Mouse (Mus musculus): ENCODE measurements around the gene Prx. TPM values are rescaled to one million over a fixed set of nuclear protein-coding genes. Genes with fewer than 3 reads are reported as not detected.

The Prx gene
- polyA plus RNA-seq, 1 experiment from 2014 or later = 2.0 TPM

DNA sequence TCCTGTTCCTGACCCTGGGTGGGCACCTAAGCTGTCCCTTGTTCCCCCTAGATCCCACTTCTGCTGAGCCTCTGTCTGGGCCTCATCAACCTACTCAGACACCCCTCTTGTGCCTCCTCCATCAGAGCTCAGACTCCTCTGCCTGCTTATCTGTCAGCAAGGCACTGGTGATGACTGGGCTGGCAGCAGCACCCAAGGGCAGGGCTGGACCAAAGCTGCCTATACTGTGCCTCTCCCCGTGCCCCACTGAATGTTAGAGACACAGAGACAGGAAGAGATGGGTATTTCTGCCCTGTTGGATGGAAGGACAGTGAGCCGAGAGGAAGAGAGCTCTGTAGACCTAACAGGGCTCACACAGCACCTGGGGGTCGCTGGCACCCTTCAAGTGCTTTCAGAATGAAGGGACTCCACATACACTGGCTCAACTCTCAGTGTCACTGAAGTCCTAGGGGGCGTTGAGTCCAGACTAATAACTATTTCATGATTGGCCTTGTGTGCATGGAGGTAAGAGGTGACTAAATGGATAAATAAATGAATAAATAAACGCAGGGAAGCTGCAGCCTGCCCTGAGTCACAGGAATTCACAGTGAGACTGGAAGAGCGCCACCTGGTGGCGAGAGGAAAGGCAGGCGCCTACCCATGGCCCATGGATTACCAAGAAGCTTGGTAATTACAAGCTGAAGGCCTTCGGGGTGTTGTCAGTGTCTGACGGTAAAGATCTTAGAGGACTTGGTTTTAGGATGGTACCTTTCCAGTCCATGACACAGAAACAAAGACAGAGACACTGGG is 27.1 kb downstream of the Prx start:
- Histone ChIP-seq H3K4me3 (no peak overlapping the region), H3K27me3 (replicated peaks) (no peaks in the 10 kb centered on the region), H3K9me3 (no peaks in the 10 kb centered on the region), H3K9ac (peak overlapping the region; percentile 4; the same call in 1 of the 2 replicates), H3K4me1 (peaks cover 10% of the 10 kb centered on the region), H3K27ac (replicated peaks) (0 out of 2 replicates have a peak overlapping the region, but pooled peaks have one; percentile 4), H3K4me2 (peak overlapping the region; percentile 28; the same call in 1 of the 2 replicates), H3K36me3 (peaks cover 25% of the 10 kb centered on the region)
- no peak; the same call in 1 of the 2 replicates for ATAC-seq (ENCODE audit: extremely low read depth, insufficient number of reproducible peaks, low FRiP score, low TSS enrichment)
- 20% methylated on average over 10 of the region's 10 CpGs for WGBS

DNA sequence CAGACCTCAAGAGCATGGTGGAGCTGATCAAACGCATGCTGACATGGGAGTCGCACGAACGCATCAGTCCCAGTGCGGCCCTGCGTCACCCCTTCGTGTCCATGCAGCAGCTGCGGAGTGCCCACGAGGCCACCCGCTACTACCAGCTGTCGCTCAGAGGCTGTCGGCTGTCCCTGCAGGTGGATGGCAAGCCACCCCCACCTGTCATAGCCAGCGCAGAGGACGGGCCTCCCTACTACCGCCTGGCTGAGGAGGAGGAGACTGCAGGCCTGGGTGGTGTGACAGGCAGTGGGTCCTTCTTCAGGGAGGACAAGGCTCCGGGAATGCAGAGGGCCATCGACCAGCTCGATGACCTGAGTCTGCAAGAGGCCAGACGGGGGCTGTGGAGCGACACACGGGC is 29.9 kb downstream of the Prx start:
- no peaks in the 10 kb centered on the region for H3K27me3 ChIP-seq (replicated peaks)
- H3K4me2 ChIP-seq = no peak overlapping the region
- no peak for ATAC-seq (ENCODE audit: extremely low read depth, insufficient number of reproducible peaks, low FRiP score, low TSS enrichment)
- no peaks in the 10 kb centered on the region for H3K9me3 ChIP-seq
- H3K27ac ChIP-seq (replicated peaks) = no peak overlapping the region
- no peak overlapping the region for H3K4me3 ChIP-seq
- peaks cover 10% of the 10 kb centered on the region for H3K4me1 ChIP-seq
- peaks cover 49% of the 10 kb centered on the region for H3K36me3 ChIP-seq
- WGBS = 71% methylated on average over 21 of the region's 21 CpGs
- 0 out of 2 replicates have a peak overlapping the region, but pooled peaks have one; percentile 28 for H3K9ac ChIP-seq

DNA sequence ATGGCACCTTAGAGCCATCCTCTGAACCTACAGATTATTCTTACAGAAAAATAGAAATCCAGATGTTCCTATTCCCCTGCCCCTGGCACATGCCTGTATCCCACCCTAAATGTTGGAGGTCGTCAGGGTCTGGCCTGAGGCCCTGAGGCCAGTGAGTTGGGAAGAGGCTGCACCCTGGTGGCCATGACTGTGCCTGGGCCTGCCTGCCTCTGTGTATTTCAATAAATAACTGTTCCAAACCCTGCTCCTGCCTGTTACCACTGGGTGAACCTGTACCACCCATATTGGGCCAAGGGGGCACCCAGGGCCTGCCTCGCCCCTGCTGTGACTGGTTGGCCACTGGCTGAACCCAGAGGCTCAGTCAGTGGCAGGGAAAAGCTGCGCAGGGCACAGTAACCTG is 31.8 kb downstream of the Prx start:
- Histone ChIP-seq H3K4me3 (no peak overlapping the region), H3K36me3 (peaks cover 67% of the 10 kb centered on the region), H3K27ac (replicated peaks) (no peak overlapping the region), H3K9me3 (no peaks in the 10 kb centered on the region), H3K4me2 (no peak overlapping the region), H3K4me1 (peaks cover 9% of the 10 kb centered on the region), H3K27me3 (replicated peaks) (no peaks in the 10 kb centered on the region), H3K9ac (no peak overlapping the region)
- no peak for ATAC-seq (ENCODE audit: extremely low read depth, insufficient number of reproducible peaks, low FRiP score, low TSS enrichment)
- WGBS = 76% methylated on average over 3 of the region's 3 CpGs

DNA sequence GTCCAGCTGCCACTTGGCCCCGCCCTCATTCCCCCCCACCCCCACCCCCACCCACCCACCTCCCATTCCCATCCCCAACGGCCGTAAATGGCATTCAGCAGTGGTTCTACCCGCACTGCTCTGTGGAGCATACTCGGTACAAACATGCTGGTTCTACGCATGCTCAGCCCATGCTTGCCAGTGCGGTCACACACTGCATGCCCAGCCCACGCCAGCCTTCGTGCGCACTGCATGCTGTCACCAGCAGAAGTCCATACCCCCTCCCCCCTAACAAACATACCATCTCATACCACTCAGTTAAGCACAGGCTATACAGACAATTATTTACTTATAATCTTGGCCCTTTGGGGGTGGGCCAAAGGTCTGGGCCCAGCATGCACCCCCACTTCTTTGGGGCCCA is 32.6 kb downstream of the Prx start:
- H3K9me3 ChIP-seq = no peaks in the 10 kb centered on the region
- no peak overlapping the region for H3K4me3 ChIP-seq
- no peak overlapping the region for H3K27ac ChIP-seq (replicated peaks)
- 84% methylated on average over 10 of the region's 10 CpGs for WGBS
- no peak overlapping the region for H3K4me2 ChIP-seq
- H3K9ac ChIP-seq = no peak overlapping the region
- ATAC-seq (ENCODE audit: extremely low read depth, insufficient number of reproducible peaks, low FRiP score, low TSS enrichment) = no peak
- peaks cover 74% of the 10 kb centered on the region for H3K36me3 ChIP-seq
- H3K27me3 ChIP-seq (replicated peaks) = no peaks in the 10 kb centered on the region
- H3K4me1 ChIP-seq = peaks cover 5% of the 10 kb centered on the region; the same call in 1 of the 2 replicates

DNA sequence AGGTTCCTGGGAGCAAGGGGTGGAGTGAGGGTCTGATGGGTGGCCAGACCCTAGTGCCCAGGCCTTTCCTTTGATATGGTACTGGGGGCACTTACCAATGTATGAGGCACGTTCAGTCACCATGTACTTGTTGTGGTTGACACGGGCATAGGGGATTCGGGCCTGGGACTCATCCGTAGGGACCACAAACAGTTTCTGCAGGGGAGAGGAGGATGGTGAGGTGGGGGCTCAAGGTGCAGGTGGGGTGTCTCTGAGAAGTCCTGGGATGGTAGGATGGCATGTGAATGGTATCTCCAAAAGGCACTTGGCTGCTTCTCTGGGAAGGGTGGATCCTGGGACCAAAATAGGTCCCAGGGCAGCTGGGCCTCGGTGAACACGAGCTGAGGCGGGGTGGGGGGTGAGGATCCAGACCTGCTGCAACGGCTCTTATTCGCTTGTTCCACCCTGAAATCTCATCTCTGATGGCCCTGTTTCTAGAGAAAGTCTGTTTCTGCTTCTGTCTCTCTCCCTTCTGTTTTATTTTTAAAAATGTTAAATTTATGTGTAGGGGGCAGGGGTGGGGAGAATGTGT is 33.4 kb downstream of the Prx start:
- 76% methylated on average over 9 of the region's 9 CpGs for WGBS
- Histone ChIP-seq H3K36me3 (peaks cover 83% of the 10 kb centered on the region), H3K4me1 (peaks cover 5% of the 10 kb centered on the region; the same call in 1 of the 2 replicates), H3K9me3 (no peaks in the 10 kb centered on the region), H3K27me3 (replicated peaks) (no peaks in the 10 kb centered on the region), H3K4me3 (no peak overlapping the region), H3K4me2 (no peak overlapping the region), H3K9ac (no peak overlapping the region), H3K27ac (replicated peaks) (no peak overlapping the region)
- ATAC-seq (ENCODE audit: extremely low read depth, insufficient number of reproducible peaks, low FRiP score, low TSS enrichment) = no peak

DNA sequence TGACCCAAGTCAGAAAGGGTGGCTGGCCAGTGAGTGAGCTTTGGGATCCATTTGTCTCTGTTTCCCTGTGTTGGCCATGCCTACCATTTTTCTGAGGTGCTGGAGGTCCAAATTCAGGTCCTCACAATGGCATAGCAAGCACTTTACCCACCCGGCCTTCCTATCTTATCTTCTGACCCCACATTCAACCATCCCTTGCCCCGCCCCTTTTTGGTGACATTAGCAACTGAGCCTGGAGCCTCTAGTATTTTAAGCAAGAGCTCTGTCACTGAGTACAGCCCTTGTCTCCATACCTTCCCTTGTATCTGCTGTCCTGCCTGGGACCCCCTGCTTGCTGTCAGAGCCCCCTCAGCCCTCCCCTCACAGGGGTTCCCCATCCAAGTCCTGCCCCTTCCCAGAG is 36.3 kb downstream of the Prx start:
- Histone ChIP-seq H3K27ac (replicated peaks) (no peak overlapping the region), H3K36me3 (peaks cover 89% of the 10 kb centered on the region), H3K4me2 (no peak overlapping the region), H3K4me3 (no peak overlapping the region), H3K9me3 (no peaks in the 10 kb centered on the region), H3K9ac (no peak overlapping the region), H3K27me3 (replicated peaks) (no peaks in the 10 kb centered on the region), H3K4me1 (peaks cover 5% of the 10 kb centered on the region; the same call in 1 of the 2 replicates)
- ATAC-seq (ENCODE audit: extremely low read depth, insufficient number of reproducible peaks, low FRiP score, low TSS enrichment) = no peak
- WGBS = 42% methylated on average over 2 of the region's 2 CpGs

DNA sequence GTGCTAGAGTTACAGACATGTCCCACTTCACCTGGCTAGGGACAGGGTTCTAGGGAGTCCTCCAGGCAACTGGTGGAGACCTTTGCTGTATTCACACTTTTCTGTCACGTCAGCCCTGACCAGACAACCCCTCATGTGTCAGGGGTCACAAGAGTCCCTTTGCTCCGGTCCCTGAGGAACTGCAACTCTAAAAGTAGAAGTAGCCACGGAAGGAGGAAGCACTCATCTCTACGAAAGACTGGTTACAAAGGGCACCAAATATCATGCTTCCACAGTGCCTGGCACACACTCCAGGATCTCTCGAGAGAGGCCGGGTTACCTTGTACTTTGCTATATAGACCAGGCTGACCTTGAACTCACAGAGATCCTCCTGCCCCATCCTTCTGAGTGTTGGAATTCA is 37.5 kb downstream of the Prx start:
- no peak overlapping the region for H3K4me3 ChIP-seq
- peaks cover 83% of the 10 kb centered on the region for H3K36me3 ChIP-seq
- H3K27ac ChIP-seq (replicated peaks) = no peak overlapping the region
- H3K4me1 ChIP-seq = peaks cover 5% of the 10 kb centered on the region
- no peak overlapping the region for H3K9ac ChIP-seq
- H3K4me2 ChIP-seq = no peak overlapping the region
- ATAC-seq (ENCODE audit: extremely low read depth, insufficient number of reproducible peaks, low FRiP score, low TSS enrichment) = no peak
- no peaks in the 10 kb centered on the region for H3K27me3 ChIP-seq (replicated peaks)
- no peaks in the 10 kb centered on the region for H3K9me3 ChIP-seq
- 85% methylated on average over 6 of the region's 6 CpGs for WGBS

DNA sequence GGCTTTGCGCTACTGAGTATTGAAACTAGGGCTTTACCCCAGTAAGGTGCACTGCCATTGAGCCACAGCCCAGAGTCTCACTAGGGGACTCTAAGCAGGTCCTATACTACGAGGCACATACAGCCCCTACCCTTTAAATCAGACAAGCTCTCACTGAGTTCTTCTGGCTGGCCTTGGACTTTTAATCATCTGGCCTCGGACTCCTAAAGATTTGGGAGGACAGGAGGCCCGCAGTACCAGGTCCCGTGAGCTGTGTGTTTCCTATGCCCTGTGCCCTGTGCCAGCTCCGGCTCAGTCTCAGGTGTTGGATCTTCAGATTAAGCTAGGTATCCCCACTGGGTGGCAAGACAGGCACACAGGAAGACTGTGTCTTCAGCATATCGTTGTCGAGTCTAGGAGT is 38.9 kb downstream of the Prx start:
- Histone ChIP-seq H3K4me3 (no peak overlapping the region), H3K4me2 (no peak overlapping the region), H3K27me3 (replicated peaks) (no peaks in the 10 kb centered on the region), H3K9ac (no peak overlapping the region), H3K9me3 (no peaks in the 10 kb centered on the region), H3K27ac (replicated peaks) (no peak overlapping the region), H3K36me3 (peaks cover 69% of the 10 kb centered on the region), H3K4me1 (peaks cover 16% of the 10 kb centered on the region)
- no peak for ATAC-seq (ENCODE audit: extremely low read depth, insufficient number of reproducible peaks, low FRiP score, low TSS enrichment)
- 86% methylated on average over 8 of the region's 8 CpGs for WGBS

DNA sequence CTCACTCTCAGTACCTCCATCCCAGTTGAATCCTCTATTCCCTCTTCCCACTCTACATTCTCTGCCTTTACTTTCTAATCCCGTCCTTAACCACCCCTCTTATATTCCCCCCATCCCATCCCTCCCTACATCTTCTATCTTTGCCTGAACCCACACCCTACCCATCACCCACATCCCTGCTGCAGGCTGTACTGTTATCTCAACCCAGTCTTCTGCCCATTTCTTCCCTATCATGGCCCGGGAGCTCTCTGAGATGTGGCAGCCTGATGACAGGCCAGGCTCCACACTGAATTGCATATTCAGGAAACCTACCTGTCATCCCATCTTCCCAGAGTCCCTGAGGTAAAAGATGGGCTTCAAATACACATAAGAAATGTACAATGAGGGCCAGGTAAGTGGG is 39.7 kb downstream of the Prx start:
- Histone ChIP-seq H3K27ac (replicated peaks) (no peak overlapping the region), H3K27me3 (replicated peaks) (no peaks in the 10 kb centered on the region), H3K4me2 (no peak overlapping the region), H3K9ac (no peak overlapping the region), H3K36me3 (peaks cover 61% of the 10 kb centered on the region), H3K4me3 (no peak overlapping the region), H3K4me1 (peaks cover 22% of the 10 kb centered on the region), H3K9me3 (no peaks in the 10 kb centered on the region)
- 58% methylated on average over 2 of the region's 2 CpGs for WGBS
- ATAC-seq (ENCODE audit: extremely low read depth, insufficient number of reproducible peaks, low FRiP score, low TSS enrichment) = no peak

DNA sequence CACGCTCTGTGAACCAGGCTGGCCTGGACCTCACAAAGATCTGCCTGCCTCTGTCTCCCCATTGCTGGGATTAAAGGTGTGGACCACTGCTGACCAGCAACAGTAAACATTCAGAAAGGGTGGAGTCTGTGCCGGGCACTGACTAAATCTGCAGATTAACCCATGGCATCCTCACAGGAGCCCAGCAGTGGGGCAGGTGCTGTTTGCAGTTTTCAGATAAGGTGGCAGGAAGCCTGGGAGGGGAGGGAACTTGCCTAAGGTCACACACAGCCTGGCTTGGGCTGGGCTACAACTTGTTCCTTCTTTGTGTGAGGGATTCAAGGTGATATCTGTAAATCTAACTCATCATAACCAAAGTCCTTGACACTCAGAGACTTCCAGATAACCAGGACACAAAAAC is 41.4 kb downstream of the Prx start:
- ATAC-seq (ENCODE audit: extremely low read depth, insufficient number of reproducible peaks, low FRiP score, low TSS enrichment) = no peak
- Histone ChIP-seq H3K4me1 (peaks cover 34% of the 10 kb centered on the region), H3K36me3 (peaks cover 47% of the 10 kb centered on the region), H3K4me2 (0 out of 2 replicates have a peak overlapping the region, but pooled peaks have one; percentile 3), H3K27me3 (replicated peaks) (no peaks in the 10 kb centered on the region), H3K27ac (replicated peaks) (no peak overlapping the region), H3K9me3 (no peaks in the 10 kb centered on the region), H3K4me3 (no peak overlapping the region), H3K9ac (no peak overlapping the region; the same call in 1 of the 2 replicates)
- WGBS = 61% methylated on average over 2 of the region's 2 CpGs

DNA sequence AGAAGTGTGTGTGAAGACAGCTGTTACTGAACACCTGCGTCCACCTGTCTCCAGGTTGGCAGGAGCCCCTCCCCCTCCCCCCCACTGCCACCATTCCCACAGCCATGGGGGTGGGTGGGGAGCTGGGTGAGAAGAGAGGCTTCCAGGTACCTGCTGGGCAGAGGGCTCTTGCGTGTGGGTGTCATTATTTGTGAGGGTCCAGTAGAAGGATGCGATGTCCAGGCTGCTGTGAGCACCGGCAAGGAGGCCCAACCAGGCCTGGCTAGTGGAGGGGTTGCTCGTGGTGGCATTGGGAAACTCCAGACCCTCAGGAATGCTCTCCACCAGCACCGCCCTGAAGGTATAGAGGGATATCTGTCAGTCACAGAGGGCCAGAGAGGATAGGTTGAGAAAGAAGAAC is 41.8 kb downstream of the Prx start:
- Histone ChIP-seq H3K4me2 (0 out of 2 replicates have a peak overlapping the region, but pooled peaks have one; percentile 3), H3K9ac (0 out of 2 replicates have a peak overlapping the region, but pooled peaks have one; percentile 21), H3K4me1 (peaks cover 32% of the 10 kb centered on the region), H3K36me3 (peaks cover 43% of the 10 kb centered on the region), H3K27ac (replicated peaks) (no peak overlapping the region), H3K9me3 (no peaks in the 10 kb centered on the region), H3K27me3 (replicated peaks) (no peaks in the 10 kb centered on the region), H3K4me3 (no peak overlapping the region)
- ATAC-seq (ENCODE audit: extremely low read depth, insufficient number of reproducible peaks, low FRiP score, low TSS enrichment) = no peak
- 79% methylated on average over 6 of the region's 6 CpGs for WGBS
